Mouse (Mus musculus) liver, embryonic 12.5 days (tissue): Measurements from ENCODE around the gene Ldlrap1. TPM values are rescaled to one million over a fixed set of nuclear protein-coding genes. Genes with fewer than 3 reads are reported as not detected.

Experiments used
- ATAC-seq: fragments of 200-750 bp; cut with Nextera tagmentation; 2 replicates; pipeline ENCODE4 v1.8.0; 2017; ENCODE audit warnings: moderate number of reproducible peaks, mild to moderate bottlenecking, moderate library complexity
- H3K27ac ChIP-seq: fragments of 300-500 bp; sonication (generic); 2 replicates; pipeline ENCODE4 v1.5.1; 2016; ENCODE audit warnings: mild to moderate bottlenecking
- H3K27me3 ChIP-seq: fragments of 300-500 bp; sonication (generic); replicated peaks from 2 replicates; pipeline ENCODE4 v1.6.1; 2016; ENCODE audit warnings: mild to moderate bottlenecking, moderate library complexity
- H3K36me3 ChIP-seq: fragments of 300-500 bp; sonication (generic); 2 replicates; pipeline ENCODE4 v1.6.1; 2016; ENCODE audit warnings: mild to moderate bottlenecking, moderate library complexity
- H3K4me1 ChIP-seq: fragments of 300-500 bp; sonication (generic); 2 replicates; pipeline ENCODE4 v1.6.1; 2016
- H3K4me2 ChIP-seq: fragments of 300-500 bp; sonication (generic); 2 replicates; pipeline ENCODE4 v1.6.1; 2016; ENCODE audit warnings: mild to moderate bottlenecking, moderate library complexity
- H3K4me3 ChIP-seq: fragments of 300-500 bp; sonication (generic); 2 replicates; pipeline ENCODE4 v1.5.1; 2016; ENCODE audit warnings: mild to moderate bottlenecking, moderate library complexity
- H3K9ac ChIP-seq: fragments of 300-500 bp; sonication (generic); 2 replicates; pipeline ENCODE4 v1.6.1; 2016; ENCODE audit warnings: mild to moderate bottlenecking, moderate library complexity
- H3K9me3 ChIP-seq: fragments of 300-500 bp; sonication (generic); replicated peaks from 2 replicates; pipeline ENCODE4 v1.6.1; 2016; ENCODE audit warnings: mild to moderate bottlenecking, moderate library complexity
- whole genome bisulfite sequencing: fragments of 180-500 bp; shearing (Covaris S2); methylation state at CpG from one replicate; pipeline ENCODE4 v1.1.7; 2016; ENCODE audit not compliant: insufficient replicate concordance; 5-methylcytosine and 5-hydroxymethylcytosine counted together
- polyA plus RNA-seq: library from polyadenylated mRNA; unstranded; fragments of >200 nt; fragmentation: Nextera tagmentation; extraction: Ambion mirVana; gene quantifications from 2 replicates; pipeline ENCODE4 v1.2.1, GENCODE M21; 2016

Ldlrap1 gene
- polyA plus RNA-seq, result 26.4 and 28.2 TPM in 2 replicates

- peak within 1 kb of the TSS; percentile 94 for H3K4me2 ChIP-seq
- WGBS, result under 1% methylated on average over 78 of the region's 80 CpGs
- H3K36me3 ChIP-seq, result no peaks in the 10 kb centered on the region
- H3K4me1 ChIP-seq, result peaks cover 59% of the 10 kb centered on the region
- peak within 1 kb of the TSS; percentile 95 for H3K9ac ChIP-seq
- ATAC-seq, result peak; percentile 71
- H3K27me3 ChIP-seq, result 0 out of 2 replicates have a peak, but pooled peaks cover 3% of the 10 kb centered on the region
- H3K27ac ChIP-seq, result peak within 1 kb of the TSS; percentile 90
- peak within 1 kb of the TSS; percentile 87 for H3K4me3 ChIP-seq
- H3K9me3 ChIP-seq, result no peaks in the 10 kb centered on the region
These were observed at the start of gene Ldlrap1 for GRCm38 (mm10) chr4:134767426-134768225. Gene Ldlrap1 (minus strand): TSS chr4:134768024.

DNA sequence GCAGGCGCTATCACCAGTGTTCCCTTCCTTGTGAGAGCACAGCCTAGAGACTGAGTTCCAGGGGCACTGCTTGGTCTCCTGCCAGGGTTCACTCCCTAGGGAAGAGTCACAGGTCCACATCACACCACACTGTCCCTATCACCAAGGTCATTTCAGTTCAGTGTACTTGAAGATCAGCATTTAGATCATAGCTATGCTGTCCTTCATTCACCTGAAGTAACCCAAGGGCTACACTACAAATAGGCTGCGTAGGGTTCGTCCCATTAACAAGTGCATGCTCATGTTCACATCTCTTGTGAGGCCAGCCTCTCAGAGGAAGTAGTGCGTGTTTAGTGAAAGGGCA, 46.4 kb upstream of the Ldlrap1 start:
- Histone ChIP-seq H3K4me3 (no peak overlapping the region), H3K36me3 (peaks cover 83% of the 10 kb centered on the region), H3K9me3 (no peaks in the 10 kb centered on the region), H3K27me3 (no peaks in the 10 kb centered on the region), H3K4me2 (no peak overlapping the region), H3K27ac (no peak overlapping the region), H3K9ac (no peak overlapping the region), H3K4me1 (peaks cover 12% of the 10 kb centered on the region)
- no peak for ATAC-seq
- WGBS, result 87% methylated on average over 4 of the region's 4 CpGs

DNA sequence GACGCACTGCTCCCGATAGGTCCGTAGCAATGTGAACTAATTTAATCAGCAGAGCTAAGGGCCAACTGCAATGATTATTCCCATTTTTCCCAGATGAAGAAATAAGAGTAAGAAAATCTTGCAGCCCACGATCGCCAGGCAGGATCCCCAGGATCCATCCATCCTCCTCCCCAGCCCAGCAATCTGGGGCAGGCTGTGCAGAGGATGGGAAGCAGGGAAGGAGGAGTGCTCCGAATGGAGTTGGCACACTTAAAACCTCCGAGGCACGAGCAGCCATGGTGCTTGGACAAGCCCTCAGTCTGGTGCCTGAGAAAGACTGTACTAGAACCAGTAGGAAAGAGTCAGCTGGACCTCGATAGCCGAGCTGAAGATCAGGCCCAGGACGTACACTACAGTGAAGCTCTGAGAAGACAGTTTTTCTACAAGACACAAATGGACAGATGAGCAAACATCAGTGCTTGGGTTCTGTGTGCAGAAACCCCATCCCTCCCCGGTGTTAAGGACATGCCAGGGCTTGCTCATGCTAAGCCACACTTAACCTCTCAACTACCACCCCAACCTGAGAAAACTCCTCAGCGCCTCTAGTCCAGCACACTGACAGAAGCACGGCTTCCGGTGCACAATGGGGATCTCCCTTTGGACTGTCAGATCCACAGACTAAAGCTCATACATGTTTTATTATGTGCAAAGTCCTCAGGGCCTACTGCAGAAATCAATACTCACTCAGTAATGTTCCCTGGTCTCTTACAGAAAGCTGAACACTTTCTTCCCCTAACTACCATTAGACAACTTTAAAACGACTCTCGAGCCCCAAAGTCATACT, 45.8 kb upstream of the Ldlrap1 start:
- 90% methylated on average over 17 of the region's 17 CpGs for WGBS
- H3K9ac ChIP-seq, result no peak overlapping the region
- H3K4me3 ChIP-seq, result no peak overlapping the region
- no peak overlapping the region for H3K4me2 ChIP-seq
- H3K36me3 ChIP-seq, result peaks cover 83% of the 10 kb centered on the region
- H3K9me3 ChIP-seq, result no peaks in the 10 kb centered on the region
- no peak overlapping the region for H3K27ac ChIP-seq
- peaks cover 6% of the 10 kb centered on the region for H3K4me1 ChIP-seq
- ATAC-seq, result no peak
- H3K27me3 ChIP-seq, result no peaks in the 10 kb centered on the region

DNA sequence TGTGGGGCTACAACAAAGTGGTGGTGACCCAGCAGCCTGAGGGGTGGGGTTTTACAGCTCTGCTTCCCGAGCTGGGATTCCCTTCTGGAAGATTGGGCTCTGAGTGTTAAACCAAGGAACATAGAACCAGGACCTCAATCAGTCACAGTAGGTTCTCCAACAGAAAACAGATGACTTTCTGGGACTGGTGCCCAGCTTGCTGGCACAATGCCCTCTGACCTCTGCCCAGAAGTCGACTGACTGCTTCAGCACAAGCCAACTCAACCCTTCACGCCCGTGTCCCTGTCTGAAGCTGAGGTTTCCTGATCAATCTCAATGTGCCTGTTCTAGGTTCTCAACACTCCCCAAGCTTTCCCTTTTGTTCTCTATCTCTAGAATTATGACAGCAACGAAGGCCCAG, 36.9 kb upstream of the Ldlrap1 start:
- peaks cover 92% of the 10 kb centered on the region for H3K36me3 ChIP-seq
- no peak for ATAC-seq

DNA sequence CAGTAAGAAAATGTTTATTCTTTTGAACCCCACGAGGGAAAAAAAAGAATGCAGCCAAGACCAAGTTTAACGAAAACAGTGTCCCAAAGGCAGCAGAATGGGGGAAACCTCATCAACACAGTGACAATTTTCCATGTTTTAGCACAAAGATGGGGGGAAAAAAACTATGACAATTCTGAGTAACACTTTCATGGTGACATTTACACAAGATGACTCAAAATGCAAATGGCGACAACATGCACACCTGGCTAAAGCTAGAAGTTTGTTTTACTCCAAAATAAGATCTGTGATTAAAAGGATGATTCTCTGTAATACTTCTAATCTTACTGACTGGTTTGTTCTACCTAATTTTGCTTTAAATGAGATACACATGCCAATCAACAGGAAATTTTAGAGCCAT, 34.9 kb upstream of the Ldlrap1 start:
- Histone ChIP-seq H3K36me3 (peaks cover 72% of the 10 kb centered on the region), H3K4me2 (no peak overlapping the region), H3K27me3 (no peaks in the 10 kb centered on the region), H3K9me3 (no peaks in the 10 kb centered on the region), H3K4me1 (peaks cover 13% of the 10 kb centered on the region), H3K9ac (no peak overlapping the region), H3K27ac (no peak overlapping the region), H3K4me3 (no peak overlapping the region)
- ATAC-seq, result no peak
- WGBS, result 81% methylated on average over 3 of the region's 3 CpGs

More for the DNA sequence above, 36.9 kb upstream of the Ldlrap1 start:
- H3K9ac ChIP-seq, result no peak overlapping the region
- no peaks in the 10 kb centered on the region for H3K9me3 ChIP-seq
- H3K4me2 ChIP-seq, result no peak overlapping the region
- WGBS, result 86% methylated on average over 5 of the region's 5 CpGs
- H3K27me3 ChIP-seq, result no peaks in the 10 kb centered on the region
- H3K4me1 ChIP-seq, result no peaks in the 10 kb centered on the region
- H3K27ac ChIP-seq, result no peak overlapping the region
- no peak overlapping the region for H3K4me3 ChIP-seq

- Histone ChIP-seq H3K27me3 (no peaks in the 10 kb centered on the region), H3K4me2 (no peak overlapping the region), H3K9ac (no peak overlapping the region), H3K9me3 (no peaks in the 10 kb centered on the region), H3K36me3 (peaks cover 66% of the 10 kb centered on the region), H3K4me3 (no peak overlapping the region), H3K4me1 (peaks cover 19% of the 10 kb centered on the region), H3K27ac (no peak overlapping the region)
- 87% methylated on average over 10 of the region's 10 CpGs for WGBS
- no peak for ATAC-seq
These were observed 34.3 kb upstream of the Ldlrap1 start for GRCm38 (mm10) chr4:134802155-134802554.

DNA sequence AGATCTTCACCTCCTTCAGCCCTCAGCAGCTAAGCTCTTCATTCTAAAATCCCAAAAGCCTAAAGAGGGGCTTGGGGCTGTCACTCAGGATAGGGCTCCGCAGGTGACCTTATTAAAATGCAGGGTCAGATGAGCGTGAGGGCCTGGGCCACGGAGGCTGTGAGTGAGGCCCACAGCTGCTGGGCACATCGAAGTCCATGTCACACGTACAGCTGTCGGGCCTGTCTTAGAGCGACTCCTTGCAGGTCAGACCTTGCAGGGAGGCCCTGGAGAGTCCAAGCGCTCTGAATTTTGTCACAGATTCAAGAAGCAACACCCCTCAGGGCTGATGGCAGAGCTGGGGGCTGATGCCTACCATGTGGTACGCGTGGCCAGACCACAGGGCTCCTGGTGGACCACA, 32.9 kb upstream of the Ldlrap1 start:
- H3K9me3 ChIP-seq, result no peaks in the 10 kb centered on the region
- no peaks in the 10 kb centered on the region for H3K27me3 ChIP-seq
- H3K9ac ChIP-seq, result no peak overlapping the region
- peaks cover 51% of the 10 kb centered on the region for H3K36me3 ChIP-seq
- H3K4me1 ChIP-seq, result peaks cover 34% of the 10 kb centered on the region
- no peak overlapping the region for H3K4me2 ChIP-seq
- H3K27ac ChIP-seq, result no peak overlapping the region
- no peak overlapping the region for H3K4me3 ChIP-seq
- 84% methylated on average over 10 of the region's 10 CpGs for WGBS
- ATAC-seq, result no peak

DNA sequence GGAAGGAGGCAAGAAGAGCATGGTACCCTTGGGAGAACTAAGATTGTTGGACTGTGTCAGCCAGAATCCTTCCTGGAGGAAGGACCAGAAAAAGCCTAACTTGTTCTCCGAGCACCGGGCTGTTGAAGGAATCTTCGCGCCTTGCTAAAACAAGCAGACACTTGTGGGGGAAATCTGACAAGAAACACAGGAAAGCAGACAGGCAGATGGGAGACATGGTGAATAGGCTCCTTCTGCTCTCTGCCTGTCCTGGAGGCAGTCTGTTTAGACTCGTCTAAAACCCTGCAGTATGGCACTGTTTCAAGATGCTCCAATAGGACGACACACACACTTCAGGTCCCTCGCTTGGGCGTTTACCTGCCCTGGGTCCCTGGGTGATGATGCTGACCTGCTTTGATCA, 32.3 kb upstream of the Ldlrap1 start:
- no peak overlapping the region for H3K4me3 ChIP-seq
- peaks cover 39% of the 10 kb centered on the region for H3K4me1 ChIP-seq
- H3K4me2 ChIP-seq, result no peak overlapping the region
- no peak for ATAC-seq
- H3K9me3 ChIP-seq, result no peaks in the 10 kb centered on the region
- no peak overlapping the region for H3K9ac ChIP-seq
- no peaks in the 10 kb centered on the region for H3K27me3 ChIP-seq
- H3K27ac ChIP-seq, result 0 out of 2 replicates have a peak overlapping the region, but pooled peaks have one; percentile 6
- 77% methylated on average over 8 of the region's 8 CpGs for WGBS
- H3K36me3 ChIP-seq, result peaks cover 45% of the 10 kb centered on the region

DNA sequence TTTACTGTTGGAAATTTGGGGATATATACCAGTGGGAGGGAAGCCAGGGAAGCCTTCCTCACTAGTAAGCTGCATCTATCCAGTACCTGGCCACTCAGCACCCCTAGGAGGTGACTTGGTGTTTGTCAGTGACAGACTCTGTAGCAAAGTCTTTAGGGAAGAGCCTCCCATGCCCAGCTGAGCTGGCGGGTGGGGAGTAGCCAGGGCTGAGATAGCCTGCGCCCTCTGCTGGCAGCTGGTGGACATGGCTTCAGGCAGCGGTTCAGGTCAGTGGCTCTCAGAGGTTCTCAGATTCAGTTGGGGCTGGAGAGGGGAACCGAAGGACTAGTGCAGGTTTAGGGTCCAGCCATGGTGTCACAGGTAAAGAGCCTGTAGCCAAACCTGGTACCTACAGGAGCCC, 31.4 kb upstream of the Ldlrap1 start:
- peak; percentile 63 for ATAC-seq
- no peaks in the 10 kb centered on the region for H3K9me3 ChIP-seq
- H3K4me2 ChIP-seq, result no peak overlapping the region
- H3K27ac ChIP-seq, result no peak overlapping the region
- H3K27me3 ChIP-seq, result no peaks in the 10 kb centered on the region
- H3K4me1 ChIP-seq, result peaks cover 39% of the 10 kb centered on the region
- H3K4me3 ChIP-seq, result no peak overlapping the region
- 6% methylated on average over 4 of the region's 4 CpGs for WGBS
- no peak overlapping the region for H3K9ac ChIP-seq
- H3K36me3 ChIP-seq, result peaks cover 37% of the 10 kb centered on the region

GRCm38 (mm10) chr4:134798861-134799260, 31.0 kb upstream of the Ldlrap1 start:
- Histone ChIP-seq H3K4me2 (no peak overlapping the region), H3K36me3 (peaks cover 33% of the 10 kb centered on the region), H3K4me1 (peaks cover 39% of the 10 kb centered on the region), H3K27ac (no peak overlapping the region), H3K4me3 (no peak overlapping the region), H3K9ac (no peak overlapping the region), H3K27me3 (no peaks in the 10 kb centered on the region), H3K9me3 (no peaks in the 10 kb centered on the region)
- WGBS, result 47% methylated on average over 3 of the region's 3 CpGs
- ATAC-seq, result no peak

- peaks cover 3% of the 10 kb centered on the region; the same call in 1 of the 2 replicates for H3K27me3 ChIP-seq
- peaks cover 39% of the 10 kb centered on the region for H3K4me1 ChIP-seq
- H3K36me3 ChIP-seq, result peaks cover 21% of the 10 kb centered on the region
- H3K4me2 ChIP-seq, result no peak overlapping the region
- H3K9ac ChIP-seq, result no peak overlapping the region
- WGBS, result 64% methylated on average over 6 of the region's 6 CpGs
- no peak for ATAC-seq
- no peak overlapping the region for H3K4me3 ChIP-seq
- H3K9me3 ChIP-seq, result no peaks in the 10 kb centered on the region
- H3K27ac ChIP-seq, result 0 out of 2 replicates have a peak overlapping the region, but pooled peaks have one; percentile 57
These were observed 29.8 kb upstream of the Ldlrap1 start for GRCm38 (mm10) chr4:134797621-134798020.
